Mouse (Mus musculus): Measurements from ENCODE around the gene Sned1.
"Not testable (repeated sequence)": the region's sequence is repeated elsewhere in the genome, so short reads cannot be mapped to it uniquely, and the experiment has no call there.

Gene Sned1

GRCm38 (mm10) chr1:93235576-93236544 is at the start of gene Sned1:
TSS of gene Sned1 (plus strand) at chr1:93235841.
- DNase-seq (ENCODE audit: low read depth) = peak; percentile 42

GRCm38 (mm10) chr1:93190726-93191305 is 44.8 kb upstream of the Sned1 start:
- no peak for DNase-seq (ENCODE audit: low read depth)

GRCm38 (mm10) chr1:93194961-93195360 is 40.7 kb upstream of the Sned1 start:
- DNase-seq (ENCODE audit: low read depth) = no peak

- not testable (repeated sequence) for DNase-seq (ENCODE audit: low read depth)
Observed at GRCm38 (mm10) chr1:93197454-93197853, 38.2 kb upstream of the Sned1 start.

GRCm38 (mm10) chr1:93197916-93198315 is 37.7 kb upstream of the Sned1 start:
- no peak for DNase-seq (ENCODE audit: low read depth)

- no peak for DNase-seq (ENCODE audit: low read depth)
Observed at GRCm38 (mm10) chr1:93206277-93206970, 29.2 kb upstream of the Sned1 start.

GRCm38 (mm10) chr1:93207536-93208064 is 28.0 kb upstream of the Sned1 start:
- no peak for DNase-seq (ENCODE audit: low read depth)

- DNase-seq (ENCODE audit: low read depth) = no peak
Observed at GRCm38 (mm10) chr1:93210213-93210641, 25.4 kb upstream of the Sned1 start.

- no peak for DNase-seq (ENCODE audit: low read depth)
Observed at GRCm38 (mm10) chr1:93211019-93211418, 24.6 kb upstream of the Sned1 start.

GRCm38 (mm10) chr1:93211549-93212220 is 24.0 kb upstream of the Sned1 start:
- DNase-seq (ENCODE audit: low read depth) = no peak

- no peak for DNase-seq (ENCODE audit: low read depth)
Observed at GRCm38 (mm10) chr1:93212441-93212840, 23.2 kb upstream of the Sned1 start.

- no peak for DNase-seq (ENCODE audit: low read depth)
Observed at GRCm38 (mm10) chr1:93214612-93215011, 21.0 kb upstream of the Sned1 start.

- DNase-seq (ENCODE audit: low read depth) = no peak
Observed at GRCm38 (mm10) chr1:93216839-93217497, 18.7 kb upstream of the Sned1 start.

- no peak for DNase-seq (ENCODE audit: low read depth)
Observed at GRCm38 (mm10) chr1:93217530-93217929, 18.1 kb upstream of the Sned1 start.

- DNase-seq (ENCODE audit: low read depth) = no peak
Observed at GRCm38 (mm10) chr1:93220776-93221175, 14.9 kb upstream of the Sned1 start.

- peak; percentile 17 for DNase-seq (ENCODE audit: low read depth)
Observed at GRCm38 (mm10) chr1:93223972-93224371, 11.7 kb upstream of the Sned1 start.

GRCm38 (mm10) chr1:93225226-93225625 is 10.4 kb upstream of the Sned1 start:
- no peak for DNase-seq (ENCODE audit: low read depth)

GRCm38 (mm10) chr1:93225731-93226520 is 9.7 kb upstream of the Sned1 start:
- no peak for DNase-seq (ENCODE audit: low read depth)

- DNase-seq (ENCODE audit: low read depth) = no peak
Observed at GRCm38 (mm10) chr1:93227303-93227975, 8.2 kb upstream of the Sned1 start.

- DNase-seq (ENCODE audit: low read depth) = no peak
Observed at GRCm38 (mm10) chr1:93227976-93228365, 7.7 kb upstream of the Sned1 start.

Data from c-Kit-positive CD71-negative TER-119-negative erythroid progenitor cells, embryonic 14.5 days (primary cell).